13 mouse cellular contexts compared by ENCODE assay signal in genomic region chr5:3772017-3772416, GRCm38 (mm10). TPM values are rescaled to one million over a fixed set of nuclear protein-coding genes. Genes with fewer than 3 reads are reported as not detected.
A peak's percentile ranks its signal among the peaks of the same experiment; 100 is the strongest.
DNase-seq lines count a peak whose midpoint lies in the region; ATAC-seq lines count a peak whose summit lies in the region.
"Had no signal": no experiment of that assay in that cellular context is flagged by ENCODE, and none has a peak within 500 bp of the region (broad histone marks: within the 10 kb centered on the region; RNA-seq: fewer than 3 reads in every experiment).

No protein-coding gene starts in this region.

- ATAC-seq in hindbrain, embryonic 15.5 days (ENCODE audit: low FRiP score, low read depth) = no peak
- no peak for ATAC-seq in hindbrain, embryonic 11.5 days (ENCODE audit: low FRiP score)
- no peak; the same call in 1 of the 2 replicates for ATAC-seq in forebrain, embryonic 15.5 days (replicated peaks)
- ATAC-seq in midbrain, embryonic 16.5 days = 0 out of 2 replicates have a peak, but pooled peaks have one; percentile 42

- H3K4me1 ChIP-seq in hindbrain, embryonic 15.5 days (replicated peaks) = no peaks in the 10 kb centered on the region
- H3K4me1 ChIP-seq in hindbrain, embryonic 11.5 days (replicated peaks; ENCODE audit: control insufficient read depth, insufficient read depth, low read length) = no peaks in the 10 kb centered on the region
- peaks cover 9% of the 10 kb centered on the region for H3K4me1 ChIP-seq in forebrain, embryonic 15.5 days
- H3K4me1 ChIP-seq in midbrain, embryonic 16.5 days (ENCODE audit: control insufficient read depth, insufficient read depth, low read length) = no peaks in the 10 kb centered on the region

- H3K27ac ChIP-seq in hindbrain, embryonic 15.5 days (replicated peaks) = 0 out of 2 replicates have a peak overlapping the region, but pooled peaks have one; percentile 14
- H3K27ac ChIP-seq in hindbrain, embryonic 11.5 days (ENCODE audit: low read depth, low read length) = no peak overlapping the region
- peak overlapping the region; percentile 5; the same call in 1 of the 2 replicates for H3K27ac ChIP-seq in forebrain, embryonic 15.5 days (replicated peaks)
- no peak overlapping the region for H3K27ac ChIP-seq in midbrain, embryonic 16.5 days (ENCODE audit: low read length)

- peaks cover 10% of the 10 kb centered on the region; the same call in 1 of the 2 replicates for H3K36me3 ChIP-seq in hindbrain, embryonic 15.5 days
- no peaks in the 10 kb centered on the region for H3K36me3 ChIP-seq in hindbrain, embryonic 11.5 days (ENCODE audit: control insufficient read depth, insufficient read depth, low read length)
- H3K36me3 ChIP-seq in forebrain, embryonic 15.5 days = no peaks in the 10 kb centered on the region
- H3K36me3 ChIP-seq in midbrain, embryonic 16.5 days (ENCODE audit: control insufficient read depth, insufficient read depth, low read length) = 0 out of 2 replicates have a peak, but pooled peaks cover 3% of the 10 kb centered on the region

- peak; percentile 18 for DNase-seq in adrenal gland, postnatal 14 days
- no peak for DNase-seq in adrenal gland, postnatal 25 days
- DNase-seq in hindbrain, embryonic 11.5 days (ENCODE audit: low spot score) = no peak
- DNase-seq in kidney, adult 18-20 months = no peak
- no peak for DNase-seq in c-Kit-positive CD71-positive TER-119-positive erythroid progenitor cells, embryonic 14.5 days (ENCODE audit: low spot score)
- DNase-seq: cerebellum, postnatal 36 days; gastrocnemius, postnatal 14 days; kidney, postnatal 36 days; retina, postnatal 1 day; thymus, adult 2 months had no signal

- H3K9me3 ChIP-seq in hindbrain, embryonic 15.5 days = no peaks in the 10 kb centered on the region
- no peaks in the 10 kb centered on the region for H3K9me3 ChIP-seq in hindbrain, embryonic 11.5 days (ENCODE audit: control insufficient read depth, low read length)
- H3K9me3 ChIP-seq in forebrain, embryonic 15.5 days = no peaks in the 10 kb centered on the region
- no peaks in the 10 kb centered on the region for H3K9me3 ChIP-seq in midbrain, embryonic 16.5 days (replicated peaks; ENCODE audit: control insufficient read depth, low read length, poor library complexity, severe bottlenecking)

- no peaks in the 10 kb centered on the region for H3K27me3 ChIP-seq in hindbrain, embryonic 15.5 days
- H3K27me3 ChIP-seq in hindbrain, embryonic 11.5 days (ENCODE audit: control insufficient read depth, insufficient read depth, low read length) = no peaks in the 10 kb centered on the region
- no peaks in the 10 kb centered on the region for H3K27me3 ChIP-seq in forebrain, embryonic 15.5 days
- H3K27me3 ChIP-seq in midbrain, embryonic 16.5 days (ENCODE audit: control insufficient read depth, insufficient read depth, low read depth, low read length) = no peaks in the 10 kb centered on the region

- H3K9ac ChIP-seq in hindbrain, embryonic 15.5 days = no peak overlapping the region
- H3K9ac ChIP-seq in hindbrain, embryonic 11.5 days (ENCODE audit: low read depth, low read length) = no peak overlapping the region
- H3K9ac ChIP-seq in forebrain, embryonic 15.5 days (replicated peaks) = no peak overlapping the region
- H3K9ac ChIP-seq in midbrain, embryonic 16.5 days (ENCODE audit: low read depth, low read length) = no peak overlapping the region

- no peak overlapping the region for H3K4me3 ChIP-seq in hindbrain, embryonic 15.5 days
- no peak overlapping the region for H3K4me3 ChIP-seq in hindbrain, embryonic 11.5 days (ENCODE audit: low read depth, low read length)
- H3K4me3 ChIP-seq in forebrain, embryonic 15.5 days = no peak overlapping the region
- H3K4me3 ChIP-seq in midbrain, embryonic 16.5 days (ENCODE audit: low read depth, low read length) = no peak overlapping the region

- no peak overlapping the region for H3K4me2 ChIP-seq in hindbrain, embryonic 15.5 days
- H3K4me2 ChIP-seq in hindbrain, embryonic 11.5 days (replicated peaks; ENCODE audit: low read depth, low read length) = no peak overlapping the region
- no peak overlapping the region for H3K4me2 ChIP-seq in forebrain, embryonic 15.5 days (replicated peaks)
- no peak overlapping the region for H3K4me2 ChIP-seq in midbrain, embryonic 16.5 days (ENCODE audit: low read length)

- 55% methylated on average over 3 of the region's 3 CpGs for WGBS in hindbrain, embryonic 15.5 days
- 81% methylated on average over 3 of the region's 3 CpGs for WGBS in hindbrain, embryonic 11.5 days
- WGBS in forebrain, embryonic 15.5 days = 41% methylated on average over 3 of the region's 3 CpGs
- 42% methylated on average over 3 of the region's 3 CpGs for WGBS in midbrain, embryonic 16.5 days

RNA-seq across cellular contexts. Expression of gene Ankib1, which starts 30.7 kb away (rescaled TPM):
- total RNA-seq in adrenal gland, postnatal 14 days (2021) = 57.7 and 58.3 TPM in 2 replicates
- 77.2 and 79.4 TPM in 2 replicates for total RNA-seq in adrenal gland, postnatal 25 days (2021)
- 18.0 and 18.1 TPM in 2 replicates for polyA plus RNA-seq in hindbrain, embryonic 15.5 days (2015; fragmentation: Nextera tagmentation; extraction: Ambion mirVana)
- 15.8 and 18.2 TPM in 2 replicates for polyA plus RNA-seq in hindbrain, embryonic 11.5 days (2014; fragmentation: Nextera tagmentation; extraction: Ambion mirVana)
- polyA plus RNA-seq in forebrain, embryonic 15.5 days (2015; fragmentation: Nextera tagmentation; extraction: Ambion mirVana) = 20.1 and 20.9 TPM in 2 replicates
- polyA plus RNA-seq in midbrain, embryonic 16.5 days (2015; fragmentation: Nextera tagmentation; extraction: Ambion mirVana) = 16.0 and 18.0 TPM in 2 replicates

RNA-seq across cellular contexts. Expression of gene Krit1, which starts 31.0 kb away (rescaled TPM):
- total RNA-seq in adrenal gland, postnatal 14 days (2021) = 45.3 and 49.4 TPM in 2 replicates
- total RNA-seq in adrenal gland, postnatal 25 days (2021) = 56.9 and 61.0 TPM in 2 replicates
- polyA plus RNA-seq in hindbrain, embryonic 15.5 days (2015; fragmentation: Nextera tagmentation; extraction: Ambion mirVana) = 48.6 and 50.1 TPM in 2 replicates
- 66.9 and 71.5 TPM in 2 replicates for polyA plus RNA-seq in hindbrain, embryonic 11.5 days (2014; fragmentation: Nextera tagmentation; extraction: Ambion mirVana)
- polyA plus RNA-seq in forebrain, embryonic 15.5 days (2015; fragmentation: Nextera tagmentation; extraction: Ambion mirVana) = 68.9 and 70.3 TPM in 2 replicates
- 56.6 and 59.8 TPM in 2 replicates for polyA plus RNA-seq in midbrain, embryonic 16.5 days (2015; fragmentation: Nextera tagmentation; extraction: Ambion mirVana)

Comparison
In these comparisons a context has a peak if more than half of its experiments do, and no peak if none do; other contexts are left out.
1. H3K27ac ChIP-seq: peak in hindbrain, embryonic 15.5 days (single experiment) and forebrain, embryonic 15.5 days (single experiment); none in hindbrain, embryonic 11.5 days (single experiment) and midbrain, embryonic 16.5 days (single experiment).